Mouse (Mus musculus) heart, postnatal 0 days (tissue): ENCODE measurements at regions not wholly inside any gene's neighbourhood (a gene's known extent, or its start where the extent isn't known, plus 50 kb on each side); places are given as distances from the start of the nearest gene placed in this dataset.

ENCODE experiments used
- ATAC-seq: fragments of 200-750 bp; cut with Nextera tagmentation; 2 replicates; pipeline ENCODE4 v1.8.0; 2017; ENCODE audit warnings: low read depth, moderate number of reproducible peaks, moderate library complexity; ENCODE audit not compliant: insufficient read depth
- DNase-seq: peaks from one replicate; pipeline ENCODE4 v3.0.0-alpha.2; 2016; ENCODE audit warnings: low spot score
- H3K27ac ChIP-seq: fragments of 300-500 bp; sonication (generic); 2 replicates; pipeline ENCODE4 v1.5.1; 2014; ENCODE audit warnings: low read depth, mild to moderate bottlenecking
- H3K27me3 ChIP-seq: fragments of 300-500 bp; sonication (generic); 2 replicates; pipeline ENCODE4 v1.6.1; 2014; ENCODE audit warnings: low read length, mixed read lengths; ENCODE audit not compliant: control insufficient read depth, insufficient read depth
- H3K36me3 ChIP-seq: fragments of 300-500 bp; sonication (generic); replicated peaks from 2 replicates; pipeline ENCODE4 v1.6.1; 2014; ENCODE audit warnings: low read length, mixed read lengths; ENCODE audit not compliant: control insufficient read depth, insufficient read depth
- H3K4me1 ChIP-seq: fragments of 300-500 bp; sonication (generic); 2 replicates; pipeline ENCODE4 v1.6.1; 2014; ENCODE audit warnings: antibody characterized with exemption; ENCODE audit not compliant: control insufficient read depth, insufficient read depth
- H3K4me2 ChIP-seq: fragments of 300-500 bp; sonication (generic); 2 replicates; pipeline ENCODE4 v1.6.1; 2014; ENCODE audit warnings: low read depth, mild to moderate bottlenecking, low read length, moderate library complexity
- H3K4me3 ChIP-seq: fragments of 300-500 bp; sonication (generic); 2 replicates; pipeline ENCODE4 v1.5.1; 2014; ENCODE audit warnings: low read depth, low read length
- H3K9ac ChIP-seq: fragments of 300-500 bp; sonication (generic); replicated peaks from 2 replicates; pipeline ENCODE4 v1.6.1; 2014; ENCODE audit warnings: low read depth, low read length, mixed read lengths
- H3K9me3 ChIP-seq: fragments of 300-500 bp; sonication (generic); replicated peaks from 2 replicates; pipeline ENCODE4 v1.6.1; 2016; ENCODE audit warnings: low read length; ENCODE audit not compliant: control insufficient read depth
- CTCF ChIP-seq: IDR thresholded peaks from 2 replicates; pipeline ENCODE4 v1.5.1; 2016; ENCODE audit warnings: antibody characterized with exemption, control low read depth, low read depth
- EP300 ChIP-seq: IDR thresholded peaks from 2 replicates; pipeline ENCODE4 v1.6.1; 2016; ENCODE audit warnings: antibody characterized with exemption, low read depth
- whole genome bisulfite sequencing: fragments of 180-500 bp; shearing (Covaris S2); extraction: QIAGEN DNeasy Blood & Tissue Kit; methylation state at CpG from one replicate; pipeline ENCODE4 v1.1.7; 2014; 5-methylcytosine and 5-hydroxymethylcytosine counted together

GRCm38 (mm10) chr8:102329955-102330354 lies 455.5 kb downstream of the Cdh11 start:
- no peaks in the 10 kb centered on the region for H3K36me3 ChIP-seq
- H3K4me2 ChIP-seq = no peak overlapping the region
- no peak overlapping the region for H3K9ac ChIP-seq
- no peak overlapping the region for H3K27ac ChIP-seq
- TF ChIP-seq EP300 (no peak), CTCF (no peak)
- WGBS = 63% methylated on average over 1 of the region's 1 CpGs
- H3K4me1 ChIP-seq = no peaks in the 10 kb centered on the region
- no peaks in the 10 kb centered on the region for H3K9me3 ChIP-seq
- H3K27me3 ChIP-seq = no peaks in the 10 kb centered on the region
- DNase-seq (no peak), ATAC-seq (no peak)
- no peak overlapping the region for H3K4me3 ChIP-seq
